Comparison of ENCODE assay signal across 28 mouse cellular contexts in the genomic region with DNA sequence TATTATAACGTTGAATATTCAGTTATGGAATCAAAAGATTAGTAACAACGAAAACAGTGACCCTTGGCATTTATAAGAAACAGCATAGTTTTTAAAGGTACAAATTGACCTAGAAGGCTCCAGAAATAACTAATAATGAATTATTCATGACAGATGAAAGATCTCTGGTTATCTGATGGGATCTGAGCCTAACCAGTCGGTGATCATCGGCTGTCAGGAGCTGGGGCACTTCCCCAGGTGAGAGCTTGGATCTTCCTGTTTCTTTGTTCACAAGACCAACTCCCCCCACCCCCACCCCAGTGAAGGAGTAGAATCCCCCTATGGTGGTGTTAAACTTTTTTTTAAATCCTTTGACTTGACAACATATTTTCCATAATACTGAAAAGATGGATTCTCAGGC. TPM values are rescaled to one million over a fixed set of nuclear protein-coding genes. Genes with fewer than 3 reads are reported as not detected.
"Had no signal": no experiment of that assay in that cellular context is flagged by ENCODE, and none has a peak within 500 bp of the region (broad histone marks: within the 10 kb centered on the region; RNA-seq: fewer than 3 reads in every experiment).

No protein-coding gene starts in this region.

- H3K27ac ChIP-seq: embryonic facial prominence, embryonic 12.5 days; embryonic facial prominence, embryonic 13.5 days; forebrain, embryonic 10.5 days; forebrain, embryonic 12.5 days; forebrain, embryonic 13.5 days; forebrain, embryonic 15.5 days; gastrocnemius, adult 2 months; heart, adult 2 months; heart, embryonic 10.5 days had no signal

- H3K4me1 ChIP-seq: embryonic facial prominence, embryonic 12.5 days had no signal

- H3K9me3 ChIP-seq: embryonic facial prominence, embryonic 12.5 days; embryonic facial prominence, embryonic 13.5 days; embryonic facial prominence, embryonic 15.5 days; forebrain, embryonic 12.5 days; forebrain, embryonic 13.5 days; forebrain, embryonic 15.5 days; heart, embryonic 10.5 days; heart, embryonic 12.5 days had no signal

- H3K9ac ChIP-seq: embryonic facial prominence, embryonic 12.5 days; embryonic facial prominence, embryonic 13.5 days; embryonic facial prominence, embryonic 15.5 days; forebrain, embryonic 12.5 days; forebrain, embryonic 13.5 days; forebrain, embryonic 15.5 days; forebrain, postnatal 0 days; heart, embryonic 12.5 days had no signal

- H3K27me3 ChIP-seq: embryonic facial prominence, embryonic 12.5 days; embryonic facial prominence, embryonic 13.5 days; embryonic facial prominence, embryonic 15.5 days; forebrain, embryonic 12.5 days; forebrain, embryonic 13.5 days; forebrain, embryonic 15.5 days; heart, embryonic 12.5 days had no signal

- H3K36me3 ChIP-seq: embryonic facial prominence, embryonic 12.5 days; embryonic facial prominence, embryonic 15.5 days; forebrain, embryonic 10.5 days; forebrain, embryonic 12.5 days; forebrain, embryonic 15.5 days; heart, embryonic 12.5 days had no signal

- H3K4me3 ChIP-seq: embryonic facial prominence, embryonic 12.5 days; embryonic facial prominence, embryonic 13.5 days; embryonic facial prominence, embryonic 15.5 days; erythroblast, embryonic 14.5 days; forebrain, embryonic 10.5 days; forebrain, embryonic 12.5 days; forebrain, embryonic 13.5 days; forebrain, embryonic 15.5 days; gastrocnemius, adult 2 months; heart, adult 2 months; heart, embryonic 10.5 days; heart, embryonic 12.5 days had no signal

- ATAC-seq: forebrain, embryonic 13.5 days; forebrain, embryonic 14.5 days; forebrain, embryonic 15.5 days; forebrain, embryonic 16.5 days; forebrain, postnatal 0 days had no signal

- H3K4me2 ChIP-seq: embryonic facial prominence, embryonic 12.5 days; embryonic facial prominence, embryonic 13.5 days; embryonic facial prominence, embryonic 15.5 days; forebrain, embryonic 12.5 days; forebrain, embryonic 13.5 days; forebrain, embryonic 15.5 days; heart, embryonic 11.5 days; heart, embryonic 12.5 days had no signal

- DNase-seq: cerebellum, postnatal 10 days; cerebellum, postnatal 14 days; cerebellum, postnatal 25 days; cerebellum, postnatal 36 days; embryo, embryonic 11 days; forebrain, postnatal 0 days; gastrocnemius, adult 2 months; gastrocnemius, postnatal 10 days; gastrocnemius, postnatal 14 days; gastrocnemius, postnatal 25 days; gastrocnemius, postnatal 36 days; heart, adult 11 months; heart, adult 18-20 months; heart, adult 2 months had no signal

RNA-seq across cellular contexts. Expression of gene Rerg, which starts 20.5 kb away (rescaled TPM):
- total RNA-seq: common myeloid progenitor, adult 5-6 weeks had no signal
- polyA plus RNA-seq: erythroblast, embryonic 14.5 days had no signal
